Mouse (Mus musculus): Measurements from ENCODE around the gene Abi2. TPM values are rescaled to one million over a fixed set of nuclear protein-coding genes. Genes with fewer than 3 reads are reported as not detected.
"Not testable (repeated sequence)": the region's sequence is repeated elsewhere in the genome, so short reads cannot be mapped to it uniquely, and the experiment has no call there.

Abi2 gene
- total RNA-seq (2021), result 10 to 100 TPM; 37.6 to 38.3 TPM
- long read RNA-seq, experiment 1, full-length matches to known transcripts, result 1 of 3 reads
- long read RNA-seq, experiment 1, partial matches to known transcripts, result 1 of 3 reads
- long read RNA-seq, experiment 1, other reads (novel, unspliced or antisense), result 1 of 3 reads
- long read RNA-seq, experiment 2, partial matches to known transcripts, result 0 of 4 reads
- long read RNA-seq, experiment 2, other reads (novel, unspliced or antisense), result 3 of 4 reads

DNA sequence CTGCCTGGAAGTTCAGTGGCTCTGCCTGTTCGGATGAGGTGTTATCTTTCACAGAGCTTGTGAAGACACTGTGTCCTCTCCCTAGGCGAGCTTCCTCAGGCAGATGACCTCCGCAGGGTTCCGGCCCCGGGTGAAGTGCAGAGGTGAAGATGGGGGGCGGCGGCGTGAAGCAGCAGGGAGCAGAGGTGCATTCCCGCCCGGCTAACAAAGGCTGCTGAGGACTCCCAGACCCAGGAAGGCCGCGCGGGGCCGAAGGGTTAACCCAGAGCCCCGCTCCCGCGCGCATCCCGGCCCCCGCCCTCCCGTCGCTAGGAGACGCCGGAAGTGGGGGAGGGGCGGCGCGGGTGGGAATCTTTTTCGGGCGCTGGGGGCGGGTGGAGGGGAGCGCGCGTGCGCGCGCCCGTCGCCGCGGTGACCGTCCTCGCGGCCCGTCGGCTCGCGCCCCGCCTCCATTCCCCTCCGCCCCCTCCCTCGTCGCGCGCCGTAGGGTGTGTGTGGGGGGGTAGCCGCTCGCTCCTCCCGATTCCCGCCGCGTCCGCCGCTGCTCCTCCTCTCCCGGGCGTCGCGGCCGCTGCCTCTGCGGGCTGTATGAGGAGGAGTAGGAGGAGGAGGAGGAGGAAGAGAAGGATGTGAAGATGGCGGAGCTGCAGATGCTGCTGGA lies at the start of gene Abi2:
Gene Abi2 (plus strand): TSS at position 452 of the 661 bp plus-strand sequence.
- DNase-seq, result peak; percentile 94 to 96

DNA sequence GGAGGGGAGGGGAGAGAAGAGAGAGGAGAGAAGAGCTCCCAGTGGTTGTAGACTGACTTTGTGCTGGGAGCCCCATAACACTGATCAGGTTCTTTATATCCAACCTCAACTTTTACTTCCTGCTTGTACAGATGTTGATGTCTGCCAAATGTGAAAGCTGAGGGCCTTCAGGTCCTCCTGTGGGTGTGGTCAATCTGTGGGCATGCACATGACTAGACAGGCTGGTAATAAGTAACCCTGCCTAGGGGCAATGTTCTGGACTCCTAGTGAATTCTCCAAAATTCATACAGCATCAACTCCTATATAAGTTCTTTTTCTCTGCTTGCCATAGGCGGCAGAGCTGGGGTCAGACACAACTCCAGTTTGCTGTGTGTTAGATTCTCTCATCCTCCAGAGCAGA lies 47.8 kb upstream of the Abi2 start:
- DNase-seq, result no peak

DNA sequence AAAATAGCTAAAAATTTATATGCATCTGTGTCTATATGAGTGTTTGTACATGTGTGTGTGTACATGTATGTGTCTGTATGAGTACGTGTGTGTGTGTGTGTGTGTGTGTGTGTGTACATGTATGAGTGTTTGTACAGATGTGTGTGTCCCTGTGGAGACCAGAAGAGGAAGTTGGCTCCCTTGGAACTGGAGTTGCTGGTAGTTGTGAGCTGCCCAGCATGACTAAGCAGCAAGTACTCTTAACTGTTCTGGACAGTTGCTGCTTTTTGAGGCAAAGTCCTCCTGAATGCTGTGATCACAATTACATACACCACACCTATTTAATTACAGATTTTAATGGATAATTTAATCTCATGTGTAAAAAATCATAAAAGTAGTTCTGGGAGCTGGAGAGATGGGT lies 32.9 kb upstream of the Abi2 start:
- no peak for DNase-seq

DNA sequence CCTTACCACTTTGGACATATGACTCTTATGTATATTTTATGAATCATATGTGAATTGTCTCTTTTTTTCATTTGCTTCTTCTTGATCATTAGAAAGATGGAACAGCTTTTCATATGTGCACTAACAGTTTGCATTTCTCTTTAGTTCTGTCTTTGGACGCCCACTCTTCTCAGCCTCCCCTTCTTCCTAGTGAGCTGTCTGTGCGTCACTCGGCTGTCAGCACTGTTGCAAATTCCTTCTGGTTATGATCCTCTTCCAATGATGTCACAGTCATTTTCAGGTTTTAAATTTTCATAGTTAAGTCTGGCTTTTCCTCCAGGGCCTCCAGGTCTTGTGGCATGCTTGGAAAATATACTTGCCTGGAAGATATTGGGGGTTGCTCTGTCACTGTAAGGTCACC lies 27.5 kb upstream of the Abi2 start:
- DNase-seq, result no peak

DNA sequence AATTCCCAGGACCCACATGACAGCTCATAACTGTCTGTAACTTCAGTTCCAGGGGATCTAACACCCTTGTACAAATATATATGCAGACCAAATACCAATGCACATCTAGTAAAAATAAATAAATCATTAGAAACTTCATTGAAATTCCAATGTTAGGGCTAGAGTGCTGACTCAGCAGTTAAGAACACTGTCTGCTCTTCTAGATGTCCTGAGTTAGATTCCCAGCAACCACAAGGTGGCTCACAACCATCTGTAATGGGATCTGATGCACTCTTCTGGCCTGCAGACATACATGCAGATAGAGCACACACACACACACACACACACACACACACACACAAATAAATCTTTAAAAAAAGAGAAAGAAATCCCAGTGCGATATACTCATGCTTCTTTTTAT lies 4.6 kb upstream of the Abi2 start:
- DNase-seq, result peak in 1 of 2 experiments; percentile 26

DNA sequence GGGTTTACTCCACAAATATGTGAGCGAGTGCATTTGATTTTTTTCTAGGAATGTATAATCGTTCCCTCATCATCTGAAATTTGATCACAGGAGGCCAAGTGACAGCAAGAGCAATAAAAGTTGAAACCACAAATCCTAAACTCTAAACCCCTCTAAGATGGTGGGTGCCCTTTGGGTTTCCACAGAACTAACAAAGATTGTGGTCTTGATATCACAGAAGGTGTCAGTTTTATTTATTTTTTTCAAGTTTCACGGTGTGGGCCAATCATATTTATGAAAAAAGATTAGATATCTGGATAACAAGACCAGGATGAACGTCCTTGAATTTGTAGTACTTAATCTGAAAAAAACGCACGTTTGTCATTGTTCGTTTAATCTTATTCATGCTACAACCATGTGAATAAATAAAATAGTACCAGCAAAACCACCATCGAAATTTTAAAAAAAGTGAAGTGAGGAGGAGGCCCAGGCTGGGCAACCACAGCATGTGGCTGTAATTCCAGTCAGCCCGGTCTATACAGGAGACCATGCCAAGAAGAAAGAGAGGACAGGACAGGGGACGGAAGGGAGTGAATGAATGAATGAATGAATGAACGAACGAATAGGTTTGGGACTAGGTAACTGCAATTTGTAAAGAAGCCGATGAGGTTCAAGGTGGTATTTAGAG lies 785 bp upstream of the Abi2 start:
- no peak for DNase-seq

DNA sequence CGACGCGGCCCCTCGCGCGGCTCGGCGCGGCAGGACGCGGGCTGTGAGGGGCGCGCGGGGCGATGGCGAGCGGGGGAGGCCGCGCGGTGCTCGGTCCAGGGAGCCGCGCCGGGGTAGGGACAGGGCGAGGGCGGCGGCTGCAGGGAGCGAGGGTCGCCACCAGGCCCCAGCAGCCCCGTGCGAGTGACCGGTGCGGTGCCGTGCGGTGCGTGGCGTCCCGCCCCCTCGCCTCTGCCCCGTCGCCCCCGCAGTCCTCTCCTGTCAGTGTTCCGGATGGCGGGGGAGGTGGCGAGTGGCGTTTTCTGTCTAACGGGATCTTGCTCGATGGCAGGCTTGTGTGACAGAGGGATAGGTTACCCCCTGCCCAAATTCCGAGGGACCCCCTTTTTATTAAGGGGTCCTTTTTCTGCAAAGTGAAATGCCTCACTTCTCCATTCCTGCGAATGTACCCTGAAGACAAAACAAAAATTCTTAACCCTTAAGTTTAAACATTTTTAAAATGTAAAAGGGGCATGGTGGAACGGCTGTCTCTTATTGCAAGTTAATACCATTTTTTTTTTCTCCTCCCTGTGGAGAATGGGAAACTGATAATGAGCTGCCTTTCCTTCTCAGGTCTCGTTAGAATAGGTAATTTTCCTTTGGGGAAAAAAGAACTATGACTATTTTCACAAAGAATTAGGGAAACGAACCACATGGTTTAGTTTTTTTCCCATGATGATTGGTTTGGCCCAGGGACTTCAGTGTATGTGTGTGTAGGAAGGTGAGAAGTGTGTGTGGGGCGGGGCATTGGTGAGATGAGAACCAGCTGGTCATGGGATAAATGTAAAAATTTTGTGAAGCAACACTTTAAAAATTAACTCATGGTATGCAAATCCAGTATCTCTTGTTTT lies 754 bp downstream of the Abi2 start:
- peak; percentile 49 to 64 for DNase-seq

DNA sequence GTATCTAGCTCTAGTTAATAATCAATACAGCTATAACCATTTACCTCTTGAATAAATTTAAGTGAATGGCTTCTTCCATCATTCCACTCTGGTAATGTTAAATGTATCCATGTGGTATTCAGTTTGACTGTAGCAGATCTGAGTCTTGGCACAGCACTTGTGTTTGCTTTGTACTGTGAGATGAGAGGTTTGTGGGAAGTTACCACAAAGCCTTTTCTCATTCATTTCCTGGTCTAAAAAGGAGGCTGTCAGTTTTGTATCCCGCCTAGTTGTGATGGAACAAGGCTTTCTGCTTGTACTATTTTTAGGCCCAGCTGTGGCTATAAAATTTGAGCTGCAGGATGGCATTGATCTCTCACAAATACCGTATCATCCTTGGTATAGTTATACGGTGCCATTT lies 7.3 kb downstream of the Abi2 start:
- DNase-seq, result no peak

DNA sequence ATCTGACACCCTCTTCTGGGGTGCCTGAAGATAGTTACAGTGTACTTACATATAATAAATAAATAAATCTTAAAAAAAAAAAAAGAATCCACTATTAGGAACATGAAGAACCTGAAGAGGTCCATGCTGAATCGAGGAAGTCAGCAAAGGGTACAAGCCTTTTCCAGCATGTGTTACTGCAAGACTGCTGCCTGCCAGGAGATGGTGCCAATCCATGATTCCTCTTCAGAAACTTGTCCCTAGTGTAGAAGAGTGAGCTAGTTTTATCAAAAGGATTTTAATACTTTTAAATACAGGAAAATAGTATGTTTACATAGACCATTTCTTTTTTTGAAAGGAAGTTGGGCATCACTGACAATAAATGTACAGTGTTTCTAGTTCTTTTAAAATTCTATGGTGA lies 14.5 kb downstream of the Abi2 start:
- DNase-seq, result no peak

DNA sequence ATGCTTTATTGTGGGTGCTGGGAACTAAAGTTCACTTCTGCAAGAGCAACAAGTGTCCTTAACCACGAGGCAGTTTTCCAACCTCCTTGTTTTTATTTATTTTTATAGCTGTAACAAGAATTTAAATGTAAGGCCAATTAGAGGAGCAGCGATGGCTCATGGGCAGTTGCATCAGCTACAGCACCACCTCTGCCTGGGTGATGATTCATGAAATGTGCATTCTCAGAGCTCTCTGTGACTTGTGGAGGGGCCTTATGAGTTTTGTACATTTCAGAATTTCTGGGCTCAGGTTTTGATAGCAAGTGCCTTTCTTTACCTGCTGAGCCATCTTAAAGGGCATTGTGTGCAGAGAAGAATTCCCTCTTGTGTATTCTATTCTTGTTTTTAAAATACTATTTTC lies 18.9 kb downstream of the Abi2 start:
- no peak for DNase-seq

DNA sequence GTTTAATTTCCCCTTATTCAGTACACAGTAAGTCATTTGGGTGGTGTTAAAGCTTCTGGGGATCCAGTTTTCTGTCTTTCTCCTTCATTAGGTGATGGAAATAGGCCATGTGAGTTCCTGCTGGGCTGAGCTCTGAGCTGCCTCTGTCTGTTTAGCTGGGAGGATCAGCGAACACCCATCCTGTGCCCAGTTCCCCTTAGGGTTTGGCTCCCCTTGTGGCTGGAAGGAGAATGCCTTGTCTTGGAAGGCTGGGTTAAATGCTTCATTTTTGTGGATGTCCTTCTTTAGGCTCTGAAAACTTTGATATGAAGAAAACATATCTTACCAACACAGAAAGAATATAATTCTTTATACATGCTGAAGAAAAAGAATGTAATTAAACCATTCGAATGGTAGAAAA lies 19.5 kb downstream of the Abi2 start:
- peak; percentile 26 to 43 for DNase-seq

DNA sequence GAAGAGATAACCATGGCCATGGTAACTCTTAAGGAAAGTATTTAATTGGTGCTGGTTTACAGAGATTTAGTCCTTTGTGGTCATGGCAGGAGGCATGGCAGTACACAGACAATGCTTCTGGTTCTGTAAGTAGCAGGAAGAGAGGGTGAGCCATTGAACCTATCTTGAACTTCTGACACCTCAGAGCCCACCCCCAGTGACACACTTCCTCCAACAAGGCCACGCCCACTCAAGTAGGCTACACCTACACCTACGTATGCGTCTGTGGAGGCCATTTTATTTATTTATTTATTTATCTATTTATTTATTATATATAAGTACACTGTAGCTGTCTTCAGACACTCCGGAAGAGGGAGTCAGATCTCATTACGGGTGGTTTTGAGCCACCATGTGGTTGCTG lies 22.1 kb downstream of the Abi2 start:
- DNase-seq, result no peak

DNA sequence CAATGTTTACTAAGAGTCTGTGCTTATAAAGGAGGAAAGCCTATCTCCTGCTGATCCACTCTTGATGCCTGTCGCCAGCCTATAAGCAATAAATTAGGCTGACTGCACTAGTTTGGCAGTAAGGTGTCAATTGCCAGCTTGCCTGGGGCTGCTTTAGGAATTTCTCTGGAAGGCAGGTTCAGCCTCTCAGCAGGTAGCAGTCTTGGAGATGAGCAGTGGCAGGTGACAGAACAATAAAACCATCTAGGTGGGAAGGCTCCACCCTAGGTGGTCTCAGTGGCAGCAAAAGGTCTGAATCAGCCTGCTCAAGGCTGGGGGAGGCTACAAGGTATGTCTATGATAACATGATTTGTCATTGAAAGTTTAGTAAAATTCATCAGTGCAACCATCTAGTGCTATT lies 23.1 kb downstream of the Abi2 start:
- DNase-seq, result no peak

DNA sequence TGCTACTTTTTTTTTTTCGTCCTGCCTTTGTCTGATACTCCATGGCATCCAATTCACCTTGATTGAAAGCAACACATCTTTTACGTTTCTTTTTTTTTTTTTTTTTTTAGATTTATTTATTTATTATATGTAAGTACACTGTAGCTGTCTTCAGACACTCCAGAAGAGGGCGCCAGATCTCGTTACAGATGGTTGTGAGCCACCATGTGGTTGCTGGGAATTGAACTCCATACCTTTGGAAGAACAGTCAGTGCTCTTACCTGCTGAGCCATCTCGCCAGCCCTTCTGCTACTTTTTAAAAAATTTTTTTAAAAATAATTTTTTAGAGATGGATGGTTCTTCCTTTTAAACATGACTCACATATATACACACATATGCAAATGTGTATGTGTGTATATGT lies 32.0 kb downstream of the Abi2 start:
- DNase-seq, result not testable (repeated sequence)

DNA sequence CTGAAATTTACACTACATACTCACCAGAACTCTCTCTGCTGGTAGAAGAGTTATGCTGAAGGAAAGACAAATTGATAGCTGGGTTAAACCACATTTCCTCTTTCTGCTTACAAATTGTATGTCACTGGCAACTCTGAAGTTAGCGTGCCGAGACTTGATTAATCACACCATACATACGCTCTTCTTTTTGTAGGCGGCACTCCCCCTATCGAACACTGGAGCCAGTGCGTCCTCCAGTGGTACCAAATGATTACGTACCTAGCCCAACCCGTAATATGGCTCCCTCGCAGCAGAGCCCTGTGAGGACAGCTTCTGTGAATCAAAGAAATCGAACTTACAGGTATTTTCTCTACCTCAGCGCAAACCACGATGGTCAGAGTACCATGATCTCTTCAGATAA lies 37.6 kb downstream of the Abi2 start:
- no peak for DNase-seq

DNA sequence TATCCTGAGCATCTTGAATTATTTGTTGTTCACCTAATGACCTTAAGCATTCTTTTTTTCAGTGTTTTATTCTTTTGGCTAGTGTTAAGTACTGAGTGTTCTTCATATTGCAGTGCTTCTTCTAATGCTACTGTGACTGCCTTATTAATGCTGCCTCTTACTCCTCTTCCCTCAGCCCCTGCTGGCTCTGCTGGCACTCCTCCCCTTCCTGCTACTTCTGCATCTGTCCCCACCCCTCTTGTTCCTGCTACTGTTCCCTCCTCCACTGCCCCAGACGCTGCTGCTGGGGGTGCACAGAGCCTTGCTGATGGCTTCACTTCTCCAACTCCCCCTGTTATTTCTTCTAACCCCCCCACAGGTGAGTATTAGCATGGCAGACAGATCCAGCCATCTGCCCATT lies 40.5 kb downstream of the Abi2 start:
- no peak for DNase-seq

DNA sequence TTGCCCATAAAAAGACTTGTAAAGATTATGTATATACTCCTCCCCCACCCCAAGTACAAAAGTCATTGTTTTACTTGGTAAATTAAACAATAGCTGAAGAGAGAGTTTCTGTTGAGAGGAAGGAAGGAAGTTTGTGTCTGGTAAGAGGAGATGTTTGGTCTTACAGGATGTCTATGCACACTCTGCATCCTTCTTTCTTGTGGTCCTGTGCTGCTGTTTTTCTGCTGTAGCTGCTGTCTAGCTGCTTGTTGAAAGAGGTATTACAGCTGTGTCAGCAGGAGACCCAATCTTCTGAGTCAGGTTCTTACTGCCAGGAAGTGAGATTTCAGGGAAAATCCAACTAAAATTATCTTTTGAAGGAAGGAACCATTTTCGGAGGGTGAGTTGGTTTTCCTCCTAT lies 51.2 kb downstream of the Abi2 start:
- no peak for DNase-seq

DNA sequence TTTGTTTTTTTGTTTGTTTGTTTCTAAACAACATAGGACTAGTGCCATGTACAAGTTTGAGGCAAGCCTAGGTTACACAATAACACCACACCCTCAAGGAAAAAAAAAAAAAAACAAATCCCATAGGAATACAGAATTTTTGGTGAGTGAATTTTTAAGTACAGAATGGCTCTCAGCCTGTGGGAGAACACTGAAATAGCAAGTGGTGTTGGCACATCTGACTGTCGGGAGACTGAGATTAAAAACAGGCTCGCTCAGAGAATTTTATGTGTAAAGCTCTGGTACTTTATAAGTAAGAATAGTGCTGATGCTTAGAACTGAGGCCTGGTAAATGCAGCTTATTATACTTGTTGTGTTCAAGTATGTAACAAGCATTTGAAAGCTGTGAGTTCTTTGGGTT lies 60.1 kb downstream of the Abi2 start:
- DNase-seq, result no peak

DNA sequence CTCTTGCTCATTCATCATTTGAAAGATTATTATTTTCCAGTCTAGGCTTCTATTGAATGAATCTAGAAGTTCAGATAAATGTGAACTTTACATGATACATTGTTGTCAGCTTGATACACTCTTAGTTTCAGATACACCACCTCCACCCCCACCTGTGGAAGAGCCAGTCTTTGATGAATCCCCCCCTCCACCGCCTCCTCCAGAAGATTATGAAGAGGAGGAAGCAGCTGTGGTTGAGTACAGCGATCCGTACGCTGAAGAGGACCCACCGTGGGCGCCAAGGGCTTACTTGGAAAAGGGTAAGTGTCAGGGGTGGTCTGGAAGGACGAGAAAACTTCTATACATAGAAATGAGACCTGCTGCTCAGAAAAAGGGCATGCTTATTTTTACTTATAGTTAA lies 61.1 kb downstream of the Abi2 start:
- no peak for DNase-seq

DNA sequence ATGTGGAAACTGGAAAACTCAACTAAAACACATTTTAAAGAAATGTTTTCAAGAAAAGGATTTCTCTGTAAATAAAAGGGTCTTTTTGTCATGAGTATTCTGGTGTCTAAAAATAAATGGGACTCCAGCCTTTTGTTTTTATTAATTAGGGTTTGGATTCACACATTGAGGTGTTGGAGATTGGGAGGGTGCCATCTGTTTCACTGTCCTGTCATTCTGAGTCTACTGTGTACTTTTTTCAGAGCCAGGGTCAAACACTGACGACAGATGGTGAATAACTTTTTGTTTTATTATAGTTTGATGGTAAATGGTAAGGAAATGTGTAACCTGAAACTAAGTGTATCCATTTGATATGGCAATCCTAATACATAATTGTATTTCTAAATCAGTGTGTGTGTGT lies 72.1 kb downstream of the Abi2 start:
- no peak for DNase-seq

DNA sequence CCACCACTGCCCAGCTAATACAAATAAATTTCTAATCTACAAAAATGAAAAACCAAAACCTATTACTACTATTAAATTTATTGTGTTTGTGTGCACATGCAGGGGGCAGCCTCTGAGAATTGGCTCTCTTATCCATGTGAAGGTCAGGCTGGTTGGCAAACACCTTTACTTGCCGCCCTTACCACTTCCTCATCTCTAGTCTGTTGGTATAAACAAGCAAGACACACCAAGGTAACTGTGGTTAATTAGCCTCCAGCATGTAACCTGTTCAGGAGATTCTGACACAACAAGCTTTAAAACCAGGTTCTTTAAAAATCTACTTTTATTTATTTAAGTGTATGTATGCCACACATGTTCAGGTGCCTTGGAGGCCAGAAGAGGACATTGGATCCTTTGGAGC lies 73.5 kb downstream of the Abi2 start:
- no peak for DNase-seq

DNA sequence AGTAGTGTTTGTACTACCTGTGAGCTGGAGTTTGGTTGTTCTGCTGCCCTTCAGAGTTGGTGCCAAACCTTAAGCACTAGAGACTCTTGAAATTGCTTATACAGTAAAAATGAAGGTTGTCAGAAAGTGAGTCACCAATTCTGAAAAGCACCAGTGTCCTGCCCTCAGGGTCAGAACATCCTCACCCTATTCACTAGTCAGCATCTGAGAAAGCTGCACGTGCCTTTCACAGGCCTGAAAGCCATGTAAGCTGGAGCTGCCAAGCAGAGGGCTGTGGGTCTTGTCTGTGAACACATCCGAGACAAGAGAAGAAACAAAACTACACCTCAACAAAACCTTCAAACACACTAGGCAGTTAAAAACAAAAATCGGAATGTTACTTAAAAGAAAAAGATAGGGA lies 76.2 kb downstream of the Abi2 start:
- peak; percentile 44 to 61 for DNase-seq

DNA sequence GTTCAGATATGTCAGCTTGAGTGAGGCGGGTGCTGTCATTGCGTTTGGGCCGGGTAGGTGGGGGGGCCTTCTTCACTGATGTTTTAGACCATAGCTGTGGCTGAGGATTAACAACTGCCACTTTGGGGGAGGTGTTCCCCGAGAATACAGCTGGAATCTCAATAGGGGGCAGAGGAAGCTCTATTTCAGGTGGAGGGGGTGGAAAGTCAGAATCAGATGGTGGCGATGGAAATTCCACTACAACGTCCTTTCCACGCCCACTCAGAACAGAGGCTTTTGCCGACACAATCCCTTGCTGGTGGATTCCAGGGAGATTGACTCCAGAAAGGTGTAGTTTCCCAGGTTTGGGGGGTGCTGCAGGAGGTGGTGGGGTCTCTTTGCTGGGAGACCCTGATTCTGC lies 79.2 kb downstream of the Abi2 start:
- no peak for DNase-seq
